8 mouse cellular contexts compared by ENCODE assay signal in the genomic region with DNA sequence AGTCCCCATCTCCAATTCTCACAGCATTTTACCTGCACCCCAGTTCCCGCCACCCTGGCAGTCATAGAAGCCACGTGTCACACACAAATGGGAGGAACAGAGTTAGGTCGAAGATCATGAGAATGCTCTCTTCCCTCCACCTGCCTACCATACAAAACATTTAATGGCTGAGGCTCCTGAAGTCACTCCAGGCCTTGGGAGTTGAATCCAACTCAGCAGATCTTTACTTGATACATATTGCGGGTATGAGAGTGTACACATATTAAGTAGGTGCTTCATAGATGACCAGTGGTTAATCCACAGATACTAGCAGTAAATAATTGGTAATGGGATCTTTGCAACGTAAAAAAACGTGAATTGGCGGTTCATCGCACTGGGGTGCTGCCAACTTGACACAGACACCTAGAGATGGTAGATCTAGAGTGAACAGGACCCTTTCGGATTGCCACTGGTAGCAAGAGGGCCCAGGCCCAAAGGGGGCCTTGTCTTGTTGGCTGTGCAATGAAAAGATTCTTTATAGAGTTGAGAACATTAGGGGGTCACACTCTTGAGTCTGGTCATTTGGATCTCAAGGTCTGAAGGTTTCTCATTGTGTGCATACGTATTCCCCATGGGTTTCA. TPM values are rescaled to one million over a fixed set of nuclear protein-coding genes. Genes with fewer than 3 reads are reported as not detected.
DNase-seq lines count a peak whose midpoint lies in the region; ATAC-seq and TF ChIP-seq lines count a peak whose summit lies in the region.

No protein-coding gene starts in this region.

- DNase-seq in lung, embryonic 14.5 days = no peak
- no peak for DNase-seq in lung, postnatal 25 days (ENCODE audit: low spot score)
- peak; percentile 14 for DNase-seq in cerebellum, adult 8-10 months
- no peak for DNase-seq in embryo, embryonic 10.5 days (ENCODE audit: low spot score)
- DNase-seq in lung, adult 18-20 months = no peak

- peaks cover 10% of the 10 kb centered on the region; the same call in 1 of the 2 replicates for H3K4me1 ChIP-seq in lung, embryonic 14.5 days (ENCODE audit: insufficient read depth)
- H3K4me1 ChIP-seq in heart, embryonic 14.5 days (ENCODE audit: control insufficient read depth in 2 of 2, insufficient read depth in 2 of 2, low read length in 2 of 2) = peaks cover 12 to 16% of the 10 kb centered on the region in 2 experiments

- H3K4me3 ChIP-seq in lung, embryonic 14.5 days (ENCODE audit: low read depth, low read length) = peak overlapping the region; percentile 68
- peak overlapping the region; percentile 72 to 81 for H3K4me3 ChIP-seq in heart, embryonic 14.5 days (ENCODE audit: control insufficient read depth in 1 of 2, insufficient read depth in 1 of 2, low read depth in 1 of 2, low read length in 2 of 2)
- H3K4me3 ChIP-seq in macrophage (ENCODE audit: inconsistent target) = peak overlapping the region; percentile 75

- TF ChIP-seq CTCF in lung, embryonic 14.5 days (IDR thresholded peaks at IDR 0.05; ENCODE audit: low read depth) = no peak

- H3K27ac ChIP-seq in lung, embryonic 14.5 days (ENCODE audit: low read depth) = peak overlapping the region; percentile 76
- H3K27ac ChIP-seq in heart, embryonic 14.5 days (replicated peaks in 1 of 2; ENCODE audit: control insufficient read depth in 1 of 2, insufficient read depth in 1 of 2, low read depth in 2 of 2, low read length in 2 of 2) = peak overlapping the region; percentile 35 to 37; a peak in 1 of 4 replicates
- peak overlapping the region; percentile 79; the same call in 1 of the 2 replicates for H3K27ac ChIP-seq in macrophage

- no peaks in the 10 kb centered on the region for H3K27me3 ChIP-seq in lung, embryonic 14.5 days (ENCODE audit: insufficient read depth, low read length)
- no peaks in the 10 kb centered on the region for H3K27me3 ChIP-seq in heart, embryonic 14.5 days (ENCODE audit: control insufficient read depth, insufficient read depth, low read length)

- peak overlapping the region; percentile 82 for H3K4me2 ChIP-seq in lung, embryonic 14.5 days
- peak overlapping the region; percentile 75 for H3K4me2 ChIP-seq in heart, embryonic 14.5 days (ENCODE audit: low read length)

- H3K79me2 ChIP-seq in macrophage (ENCODE audit: inconsistent target) = no peaks in the 10 kb centered on the region

- no peak; the same call in 1 of the 2 replicates for ATAC-seq in lung, embryonic 14.5 days (ENCODE audit: insufficient read depth)
- ATAC-seq in heart, embryonic 14.5 days (ENCODE audit: insufficient number of reproducible peaks, insufficient read depth, low FRiP score, low read depth) = no peak
- ATAC-seq in inflammation-experienced regulatory T-cells, adult 6 months = no peak

- H3K9me3 ChIP-seq in lung, embryonic 14.5 days (ENCODE audit: low read depth, low read length) = no peaks in the 10 kb centered on the region
- H3K9me3 ChIP-seq in heart, embryonic 14.5 days (ENCODE audit: control insufficient read depth, low read length) = no peaks in the 10 kb centered on the region

- no peaks in the 10 kb centered on the region for H3K36me3 ChIP-seq in lung, embryonic 14.5 days (ENCODE audit: insufficient read depth)
- H3K36me3 ChIP-seq in heart, embryonic 14.5 days (ENCODE audit: control insufficient read depth, insufficient read depth, low read length) = no peaks in the 10 kb centered on the region
- no peaks in the 10 kb centered on the region for H3K36me3 ChIP-seq in macrophage (ENCODE audit: inconsistent target)

- H3K9ac ChIP-seq in lung, embryonic 14.5 days = peak overlapping the region; percentile 71
- H3K9ac ChIP-seq in heart, embryonic 14.5 days (ENCODE audit: low read length) = peak overlapping the region; percentile 74

- WGBS in lung, embryonic 14.5 days = 59% methylated on average over 10 of the region's 10 CpGs
- WGBS in heart, embryonic 14.5 days = 68% methylated on average over 10 of the region's 10 CpGs
- WGBS in macrophage (ENCODE audit: missing documents) = 78% methylated on average over 10 of the region's 10 CpGs

RNA-seq across cellular contexts. Expression of a gene that starts 0.6 kb away (rescaled TPM):
- polyA plus RNA-seq in lung, embryonic 14.5 days (2014; fragmentation: Nextera tagmentation; extraction: Ambion mirVana) = 11.2 and 11.7 TPM in 2 replicates
- 8.5 and 9.6 TPM in 2 replicates for polyA plus RNA-seq in heart, embryonic 14.5 days (2014; fragmentation: Nextera tagmentation; extraction: Ambion mirVana)
- 10 to 100 TPM in 1 of 26 experiments, 1 to 10 TPM in 24, under 1 TPM in 1; 0.84 to 10.3 (median 6.4) TPM for total RNA-seq in macrophage (2018; cell fraction: chromatin; rRNA removed)
- 1 to 10 TPM; 2.5 to 5.6 (median 4.7) TPM for total RNA-seq in macrophage (2018; cell fraction: cytosol; rRNA removed)
- 10 to 100 TPM in 1 of 26 experiments, 1 to 10 TPM in 25; 1.4 to 10.7 (median 5.7) TPM for total RNA-seq in macrophage (2018; cell fraction: nucleus; rRNA removed)
- polyA plus RNA-seq in macrophage (2018) = 2.9 to 6.8 TPM (median 4.8 TPM) in 3 replicates
- polyA plus RNA-seq in inflammation-experienced regulatory T-cells, adult 6 months (2017; shearing (Covaris generic)) = 10 to 100 TPM in 2 of 3 experiments, 1 to 10 TPM in 1; 8.8 to 20.2 (median 16.7) TPM
